Mouse (Mus musculus) midbrain, embryonic 16.5 days (tissue): ENCODE data around the gene Vsx2. TPM values are rescaled to one million over a fixed set of nuclear protein-coding genes. Genes with fewer than 3 reads are reported as not detected.
"Not testable (repeated sequence)": the region's sequence is repeated elsewhere in the genome, so short reads cannot be mapped to it uniquely, and the experiment has no call there.

ENCODE experiments used
- ATAC-seq: fragments of 200-750 bp; cut with Nextera tagmentation; 2 replicates; pipeline ENCODE4 v1.8.0; 2017; ENCODE audit warnings: moderate TSS enrichment
- H3K27ac ChIP-seq: fragments of 300-500 bp; sonication (generic); 2 replicates; pipeline ENCODE4 v1.5.1; 2014; ENCODE audit warnings: mild to moderate bottlenecking, low read length, mixed read lengths
- H3K27me3 ChIP-seq: fragments of 300-500 bp; sonication (generic); 2 replicates; pipeline ENCODE4 v1.6.1; 2014; ENCODE audit warnings: low read depth, low read length, mixed read lengths; ENCODE audit not compliant: control insufficient read depth, insufficient read depth
- H3K36me3 ChIP-seq: fragments of 300-500 bp; sonication (generic); 2 replicates; pipeline ENCODE4 v1.6.1; 2014; ENCODE audit warnings: mild to moderate bottlenecking, low read length, moderate library complexity, mixed read lengths; ENCODE audit not compliant: control insufficient read depth, insufficient read depth
- H3K4me1 ChIP-seq: fragments of 300-500 bp; sonication (generic); 2 replicates; pipeline ENCODE4 v1.6.1; 2014; ENCODE audit warnings: mild to moderate bottlenecking, low read length, mixed read lengths; ENCODE audit not compliant: control insufficient read depth, insufficient read depth
- H3K4me2 ChIP-seq: fragments of 300-500 bp; sonication (generic); 2 replicates; pipeline ENCODE4 v1.6.1; 2014; ENCODE audit warnings: mild to moderate bottlenecking, low read length, mixed read lengths
- H3K4me3 ChIP-seq: fragments of 300-500 bp; sonication (generic); 2 replicates; pipeline ENCODE4 v1.5.1; 2014; ENCODE audit warnings: low read depth, mild to moderate bottlenecking, low read length, moderate library complexity, mixed read lengths
- H3K9ac ChIP-seq: fragments of 300-500 bp; sonication (generic); 2 replicates; pipeline ENCODE4 v1.6.1; 2014; ENCODE audit warnings: low read depth, low read length, mixed read lengths
- H3K9me3 ChIP-seq: fragments of 300-500 bp; sonication (generic); replicated peaks from 2 replicates; pipeline ENCODE4 v1.6.1; 2014; ENCODE audit warnings: mild to moderate bottlenecking, low read length, mixed read lengths; ENCODE audit not compliant: control insufficient read depth, poor library complexity, severe bottlenecking
- WGBS: fragments of 180-500 bp; shearing (Covaris S2); extraction: QIAGEN DNeasy Blood & Tissue Kit; methylation state at CpG from one replicate; pipeline ENCODE4 v1.1.7; 2014; 5-methylcytosine and 5-hydroxymethylcytosine counted together
- polyA plus RNA-seq: library from polyadenylated mRNA; unstranded; fragments of >200 nt; fragmentation: Nextera tagmentation; extraction: Ambion mirVana; gene quantifications from 2 replicates; pipeline ENCODE4 v1.2.1, GENCODE M21; 2015

The Vsx2 gene
- polyA plus RNA-seq, 1 experiment from 2014 or later = 1.9 TPM

DNA sequence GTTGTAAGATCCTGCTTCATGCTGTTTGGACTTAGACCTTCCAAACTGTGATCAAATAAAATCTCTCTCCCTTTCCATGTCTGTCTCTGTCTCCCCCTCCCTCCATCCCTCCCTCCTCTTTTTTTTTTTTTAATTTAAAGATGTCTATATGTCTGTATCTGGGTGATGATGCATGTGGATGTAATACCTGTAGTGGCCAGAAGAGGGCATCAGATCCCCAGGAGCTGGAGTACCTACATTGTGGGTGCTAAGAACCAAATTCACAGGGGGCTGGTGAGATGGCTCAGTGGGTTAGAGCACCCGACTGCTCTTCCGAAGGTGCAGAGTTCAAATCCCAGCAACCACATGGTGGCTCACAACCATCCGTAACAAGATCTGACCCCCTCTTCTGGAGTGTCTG is 30.0 kb upstream of the Vsx2 start:
- 85% methylated on average over 3 of the region's 3 CpGs for WGBS
- not testable (repeated sequence) for H3K4me1 ChIP-seq, ATAC-seq

GRCm38 (mm10) chr12:84541391-84541958 is 28.1 kb upstream of the Vsx2 start:
- H3K4me3 ChIP-seq = no peak overlapping the region
- H3K27ac ChIP-seq = no peak overlapping the region
- H3K36me3 ChIP-seq = no peaks in the 10 kb centered on the region
- ATAC-seq = no peak
- H3K27me3 ChIP-seq = no peaks in the 10 kb centered on the region
- H3K9me3 ChIP-seq = no peaks in the 10 kb centered on the region
- H3K4me2 ChIP-seq = no peak overlapping the region
- no peaks in the 10 kb centered on the region for H3K4me1 ChIP-seq
- H3K9ac ChIP-seq = no peak overlapping the region
- 71% methylated on average over 11 of the region's 11 CpGs for WGBS

More for the DNA sequence above, 30.0 kb upstream of the Vsx2 start:
- H3K27ac ChIP-seq, H3K9ac ChIP-seq, H3K4me2 ChIP-seq, H3K4me3 ChIP-seq, H3K27me3 ChIP-seq, H3K9me3 ChIP-seq, H3K36me3 ChIP-seq: not testable (repeated sequence)

- no peak overlapping the region for H3K4me3 ChIP-seq
- WGBS = 3% methylated on average over 12 of the region's 12 CpGs
These were observed 23.5 kb upstream of the Vsx2 start for GRCm38 (mm10) chr12:84546028-84546427.

GRCm38 (mm10) chr12:84546577-84547085 is 22.9 kb upstream of the Vsx2 start:
- H3K27ac ChIP-seq = no peak overlapping the region
- no peak overlapping the region for H3K4me3 ChIP-seq
- no peak overlapping the region for H3K9ac ChIP-seq
- H3K9me3 ChIP-seq = no peaks in the 10 kb centered on the region
- no peaks in the 10 kb centered on the region for H3K36me3 ChIP-seq
- H3K4me1 ChIP-seq = peaks cover 2% of the 10 kb centered on the region; the same call in 1 of the 2 replicates
- H3K4me2 ChIP-seq = no peak overlapping the region
- ATAC-seq = no peak
- no peaks in the 10 kb centered on the region for H3K27me3 ChIP-seq
- 53% methylated on average over 2 of the region's 2 CpGs for WGBS

More at GRCm38 (mm10) chr12:84546028-84546427, 23.5 kb upstream of the Vsx2 start:
- Histone ChIP-seq H3K9me3 (no peaks in the 10 kb centered on the region), H3K4me2 (no peak overlapping the region), H3K36me3 (no peaks in the 10 kb centered on the region), H3K9ac (no peak overlapping the region), H3K27me3 (no peaks in the 10 kb centered on the region), H3K27ac (no peak overlapping the region), H3K4me1 (peaks cover 2% of the 10 kb centered on the region; the same call in 1 of the 2 replicates)
- ATAC-seq = peak; percentile 76; the same call in 1 of the 2 replicates

- H3K4me2 ChIP-seq = no peak overlapping the region
- H3K36me3 ChIP-seq = no peaks in the 10 kb centered on the region
- no peaks in the 10 kb centered on the region for H3K9me3 ChIP-seq
- no peak overlapping the region for H3K4me3 ChIP-seq
- no peak for ATAC-seq
- H3K27me3 ChIP-seq = no peaks in the 10 kb centered on the region
- H3K4me1 ChIP-seq = peaks cover 4% of the 10 kb centered on the region; the same call in 1 of the 2 replicates
- WGBS = 42% methylated on average over 8 of the region's 8 CpGs
- no peak overlapping the region for H3K9ac ChIP-seq
- no peak overlapping the region for H3K27ac ChIP-seq
These were observed 21.3 kb upstream of the Vsx2 start for GRCm38 (mm10) chr12:84548251-84548650.

- WGBS = 63% methylated on average over 8 of the region's 8 CpGs
- no peak for ATAC-seq
These were observed 14.3 kb upstream of the Vsx2 start for GRCm38 (mm10) chr12:84555218-84555617.

GRCm38 (mm10) chr12:84562558-84562957 is 7.0 kb upstream of the Vsx2 start:
- no peak overlapping the region for H3K27ac ChIP-seq
- WGBS = 51% methylated on average over 4 of the region's 4 CpGs
- ATAC-seq = no peak
- H3K9ac ChIP-seq = no peak overlapping the region
- H3K9me3 ChIP-seq = no peaks in the 10 kb centered on the region
- no peaks in the 10 kb centered on the region for H3K36me3 ChIP-seq
- peaks cover 7% of the 10 kb centered on the region for H3K27me3 ChIP-seq
- no peak overlapping the region for H3K4me2 ChIP-seq
- H3K4me1 ChIP-seq = no peaks in the 10 kb centered on the region
- H3K4me3 ChIP-seq = no peak overlapping the region

More at GRCm38 (mm10) chr12:84555218-84555617, 14.3 kb upstream of the Vsx2 start:
- H3K4me2 ChIP-seq = no peak overlapping the region
- H3K27me3 ChIP-seq = no peaks in the 10 kb centered on the region
- 0 out of 2 replicates have a peak, but pooled peaks cover 2% of the 10 kb centered on the region for H3K4me1 ChIP-seq
- H3K27ac ChIP-seq = no peak overlapping the region
- no peaks in the 10 kb centered on the region for H3K36me3 ChIP-seq
- no peak overlapping the region for H3K4me3 ChIP-seq
- H3K9me3 ChIP-seq = no peaks in the 10 kb centered on the region
- H3K9ac ChIP-seq = no peak overlapping the region

DNA sequence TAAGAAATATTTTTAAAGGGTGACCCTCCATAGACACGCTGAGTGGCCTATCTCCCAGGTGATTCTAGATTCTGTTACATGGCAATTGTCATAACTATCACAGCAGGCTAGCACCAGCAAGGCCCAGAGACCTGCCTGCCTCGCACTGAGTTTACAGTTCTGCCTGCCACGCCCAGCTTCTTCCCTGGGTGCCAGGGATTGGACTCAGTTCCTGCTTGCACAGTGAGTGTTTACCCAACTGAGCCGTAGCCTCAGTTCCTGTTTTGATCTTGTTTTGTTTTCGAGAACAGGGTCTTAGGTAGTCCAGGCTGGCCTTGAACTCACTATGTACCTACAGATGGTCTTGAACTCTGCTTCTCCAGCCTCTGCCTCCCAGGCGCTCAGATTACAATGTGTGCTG is 2.0 kb upstream of the Vsx2 start:
- Histone ChIP-seq H3K36me3 (no peaks in the 10 kb centered on the region), H3K27me3 (peaks cover 28% of the 10 kb centered on the region), H3K9me3 (no peaks in the 10 kb centered on the region), H3K9ac (no peak overlapping the region), H3K4me1 (peaks cover 2% of the 10 kb centered on the region; the same call in 1 of the 2 replicates), H3K27ac (no peak overlapping the region), H3K4me2 (no peak overlapping the region), H3K4me3 (no peak overlapping the region)
- ATAC-seq = no peak
- WGBS = 87% methylated on average over 6 of the region's 6 CpGs

- Histone ChIP-seq H3K4me1 (peaks cover 2% of the 10 kb centered on the region; the same call in 1 of the 2 replicates), H3K4me2 (peak overlapping the region; percentile 29), H3K27ac (no peak overlapping the region), H3K27me3 (peaks cover 39% of the 10 kb centered on the region), H3K4me3 (no peak overlapping the region; the same call in 1 of the 2 replicates), H3K9me3 (no peaks in the 10 kb centered on the region), H3K36me3 (no peaks in the 10 kb centered on the region), H3K9ac (no peak overlapping the region)
- under 1% methylated on average over 36 of the region's 40 CpGs for WGBS
- ATAC-seq = no peak
These were observed 573 bp downstream of the Vsx2 start for GRCm38 (mm10) chr12:84569976-84570693.
